Mouse (Mus musculus) megakaryocyte, embryonic 14.5 days (primary cell): ENCODE results near the gene Taar8b. TPM values are rescaled to one million over a fixed set of nuclear protein-coding genes. Genes with fewer than 3 reads are reported as not detected.
"Not testable (repeated sequence)": the region's sequence is repeated elsewhere in the genome, so short reads cannot be mapped to it uniquely, and the experiment has no call there.

Experiments
- H3K27me3 ChIP-seq: replicated peaks from 2 replicates; pipeline ENCODE3; 2012; ENCODE audit warnings: inconsistent platforms
- H3K36me3 ChIP-seq: replicated peaks from 2 replicates; pipeline ENCODE3; 2012; ENCODE audit warnings: low read length, inconsistent platforms, mixed read lengths
- H3K4me1 ChIP-seq: 2 replicates; pipeline ENCODE4 v1.6.1; 2012; ENCODE audit warnings: inconsistent platforms
- H3K4me3 ChIP-seq: replicated peaks from 2 replicates; pipeline ENCODE3; 2012; ENCODE audit warnings: moderate library complexity, mild to moderate bottlenecking, inconsistent platforms
- H3K9me3 ChIP-seq: 2 replicates; pipeline ENCODE4 v1.6.1; 2012; ENCODE audit warnings: inconsistent platforms
- FLI1 ChIP-seq: IDR thresholded peaks from 2 replicates; pipeline ENCODE4 v1.6.1; 2012; ENCODE audit warnings: low read length, inconsistent platforms, mixed read lengths
- GATA1 ChIP-seq: IDR thresholded peaks from 3 replicates; pipeline ENCODE4 v1.6.1; 2012; ENCODE audit warnings: mixed read lengths, low read length, inconsistent platforms, borderline replicate concordance
- polyA plus RNA-seq: library from polyadenylated mRNA; stranded (reverse); fragments of >175 nt; gene quantifications from 2 replicates; pipeline ENCODE4 v1.2.3, GENCODE M21; 2012; ENCODE audit warnings: low replicate concordance; ENCODE audit not compliant: insufficient read depth

Taar8b gene
- polyA plus RNA-seq, result not detected in 2 replicates

GRCm38 (mm10) chr10:24092194-24092593, at the start of gene Taar8b:
TSS of gene Taar8b (minus strand) at chr10:24092294.
- no peak for TF ChIP-seq GATA1
- no peaks in the 10 kb centered on the region for H3K9me3 ChIP-seq
- no peaks in the 10 kb centered on the region for H3K36me3 ChIP-seq
- peaks cover 2% of the 10 kb centered on the region for H3K27me3 ChIP-seq
- peaks cover 2% of the 10 kb centered on the region; the same call in 1 of the 2 replicates for H3K4me1 ChIP-seq
- no peak within 1 kb of the TSS for H3K4me3 ChIP-seq

GRCm38 (mm10) chr10:24138623-24139261, 46.6 kb upstream of the Taar8b start:
- H3K27me3 ChIP-seq, result peaks cover 2% of the 10 kb centered on the region
- H3K4me3 ChIP-seq, result no peak overlapping the region
- no peak for TF ChIP-seq FLI1
- no peak for TF ChIP-seq GATA1
- no peaks in the 10 kb centered on the region for H3K9me3 ChIP-seq
- H3K36me3 ChIP-seq, result no peaks in the 10 kb centered on the region
- H3K4me1 ChIP-seq, result peaks cover 18% of the 10 kb centered on the region

- no peak for TF ChIP-seq GATA1
- no peak for TF ChIP-seq FLI1
- H3K4me3 ChIP-seq, result no peak overlapping the region
- no peaks in the 10 kb centered on the region for H3K9me3 ChIP-seq
These were observed 42.1 kb upstream of the Taar8b start for GRCm38 (mm10) chr10:24134071-24134645.

GRCm38 (mm10) chr10:24133132-24133531, 41.0 kb upstream of the Taar8b start:
- Histone ChIP-seq H3K36me3 (no peaks in the 10 kb centered on the region), H3K9me3 (no peaks in the 10 kb centered on the region), H3K4me1 (peaks cover 36% of the 10 kb centered on the region), H3K27me3 (no peaks in the 10 kb centered on the region), H3K4me3 (peak overlapping the region; percentile 74)
- TF ChIP-seq FLI1 (no peak), GATA1 (no peak)

More at GRCm38 (mm10) chr10:24134071-24134645, 42.1 kb upstream of the Taar8b start:
- Histone ChIP-seq H3K36me3 (no peaks in the 10 kb centered on the region), H3K4me1 (peaks cover 36% of the 10 kb centered on the region), H3K27me3 (no peaks in the 10 kb centered on the region)

- Histone ChIP-seq H3K4me3 (peak overlapping the region; percentile 29), H3K27me3 (no peaks in the 10 kb centered on the region), H3K9me3 (no peaks in the 10 kb centered on the region), H3K4me1 (peaks cover 36% of the 10 kb centered on the region), H3K36me3 (no peaks in the 10 kb centered on the region)
- TF ChIP-seq FLI1, result no peak
- no peak for TF ChIP-seq GATA1
These were observed 40.2 kb upstream of the Taar8b start for GRCm38 (mm10) chr10:24132273-24132672.

- H3K4me3 ChIP-seq, result peak overlapping the region; percentile 84
- no peaks in the 10 kb centered on the region for H3K9me3 ChIP-seq
- no peaks in the 10 kb centered on the region for H3K27me3 ChIP-seq
- peaks cover 36% of the 10 kb centered on the region for H3K4me1 ChIP-seq
- no peak for TF ChIP-seq GATA1
- no peak for TF ChIP-seq FLI1
- H3K36me3 ChIP-seq, result no peaks in the 10 kb centered on the region
These were observed 39.6 kb upstream of the Taar8b start for GRCm38 (mm10) chr10:24131451-24132262.

GRCm38 (mm10) chr10:24111116-24111778, 19.2 kb upstream of the Taar8b start:
- no peaks in the 10 kb centered on the region for H3K27me3 ChIP-seq
- peaks cover 49% of the 10 kb centered on the region for H3K4me1 ChIP-seq
- TF ChIP-seq FLI1, result no peak
- peaks cover 12% of the 10 kb centered on the region for H3K36me3 ChIP-seq
- H3K4me3 ChIP-seq, result no peak overlapping the region
- H3K9me3 ChIP-seq, result peaks cover 17% of the 10 kb centered on the region

GRCm38 (mm10) chr10:24109434-24109833, 17.3 kb upstream of the Taar8b start, which contains the start of gene Taar9:
TSS of gene Taar9 (minus strand) at chr10:24109534.
- H3K9me3 ChIP-seq, H3K27me3 ChIP-seq, H3K4me3 ChIP-seq, H3K36me3 ChIP-seq: not testable (repeated sequence)
- H3K4me1 ChIP-seq, result peaks cover 43% of the 10 kb centered on the region

GRCm38 (mm10) chr10:24108236-24108635, 16.1 kb upstream of the Taar8b start:
- Histone ChIP-seq H3K9me3 (no peaks in the 10 kb centered on the region), H3K36me3 (no peaks in the 10 kb centered on the region), H3K4me1 (peaks cover 38% of the 10 kb centered on the region), H3K27me3 (no peaks in the 10 kb centered on the region), H3K4me3 (no peak overlapping the region)
- no peak for TF ChIP-seq GATA1
- no peak for TF ChIP-seq FLI1

GRCm38 (mm10) chr10:24107747-24108146, 15.7 kb upstream of the Taar8b start:
- TF ChIP-seq GATA1 (no peak), FLI1 (no peak)
- Histone ChIP-seq H3K4me3 (no peak overlapping the region), H3K27me3 (no peaks in the 10 kb centered on the region), H3K4me1 (peaks cover 35% of the 10 kb centered on the region), H3K9me3 (no peaks in the 10 kb centered on the region), H3K36me3 (no peaks in the 10 kb centered on the region)

GRCm38 (mm10) chr10:24103299-24103698, 11.2 kb upstream of the Taar8b start:
- not testable (repeated sequence) for H3K4me3 ChIP-seq, H3K36me3 ChIP-seq, H3K9me3 ChIP-seq, H3K27me3 ChIP-seq
- peaks cover 16% of the 10 kb centered on the region for H3K4me1 ChIP-seq

- not testable (repeated sequence) for H3K36me3 ChIP-seq, H3K4me1 ChIP-seq, H3K9me3 ChIP-seq, H3K27me3 ChIP-seq, H3K4me3 ChIP-seq
These were observed 9.7 kb upstream of the Taar8b start, which contains the start of gene Taar8c for GRCm38 (mm10) chr10:24101812-24102211. TSS of gene Taar8c (minus strand) at chr10:24101912.

GRCm38 (mm10) chr10:24097010-24097409, 4.9 kb upstream of the Taar8b start:
- not testable (repeated sequence) for H3K4me1 ChIP-seq, H3K27me3 ChIP-seq, H3K9me3 ChIP-seq, H3K4me3 ChIP-seq, H3K36me3 ChIP-seq
